Mouse (Mus musculus) brain, embryonic 14.5 days (tissue): Measurements from ENCODE around the gene Arhgap22. TPM values are rescaled to one million over a fixed set of nuclear protein-coding genes. Genes with fewer than 3 reads are reported as not detected.

ENCODE experiments used
- DNase-seq: peaks from one replicate; pipeline ENCODE4 v3.0.0-alpha.2; 2011; ENCODE audit warnings: low read depth
- CTCF ChIP-seq: fragments of 200-500 bp; IDR thresholded peaks from 2 replicates; pipeline ENCODE4 v1.5.1; 2012; ENCODE audit warnings: inconsistent platforms, mild to moderate bottlenecking, moderate library complexity, borderline replicate concordance; ENCODE audit not compliant: insufficient read depth, insufficient read length; ENCODE audit errors: extremely low read depth
- POLR2A ChIP-seq: fragments of 200-500 bp; IDR thresholded peaks from 2 replicates; pipeline ENCODE4 v1.6.1; 2012; ENCODE audit warnings: mild to moderate bottlenecking, inconsistent platforms, borderline replicate concordance; ENCODE audit not compliant: poor library complexity, insufficient read depth, insufficient read length, severe bottlenecking; ENCODE audit errors: extremely low read depth
- polyA plus RNA-seq: library from polyadenylated mRNA; depleted of rRNA; stranded (reverse); fragments of >200 nt; gene quantifications from 2 replicates; pipeline ENCODE4 v1.2.3, GENCODE M21; 2012; rRNA removed

Arhgap22 gene
- polyA plus RNA-seq, 1 experiment, result 1.9 TPM

GRCm38 (mm10) chr14:33378723-33379122 lies 164.9 kb downstream of the Arhgap22 start:
- TF ChIP-seq CTCF (no peak), POLR2A (no peak)

GRCm38 (mm10) chr14:33380830-33381457 lies 167.1 kb downstream of the Arhgap22 start:
- TF ChIP-seq POLR2A (no peak), CTCF (no peak)
- DNase-seq, result no peak

More at GRCm38 (mm10) chr14:33378723-33379122, 164.9 kb downstream of the Arhgap22 start:
- no peak for DNase-seq

DNA sequence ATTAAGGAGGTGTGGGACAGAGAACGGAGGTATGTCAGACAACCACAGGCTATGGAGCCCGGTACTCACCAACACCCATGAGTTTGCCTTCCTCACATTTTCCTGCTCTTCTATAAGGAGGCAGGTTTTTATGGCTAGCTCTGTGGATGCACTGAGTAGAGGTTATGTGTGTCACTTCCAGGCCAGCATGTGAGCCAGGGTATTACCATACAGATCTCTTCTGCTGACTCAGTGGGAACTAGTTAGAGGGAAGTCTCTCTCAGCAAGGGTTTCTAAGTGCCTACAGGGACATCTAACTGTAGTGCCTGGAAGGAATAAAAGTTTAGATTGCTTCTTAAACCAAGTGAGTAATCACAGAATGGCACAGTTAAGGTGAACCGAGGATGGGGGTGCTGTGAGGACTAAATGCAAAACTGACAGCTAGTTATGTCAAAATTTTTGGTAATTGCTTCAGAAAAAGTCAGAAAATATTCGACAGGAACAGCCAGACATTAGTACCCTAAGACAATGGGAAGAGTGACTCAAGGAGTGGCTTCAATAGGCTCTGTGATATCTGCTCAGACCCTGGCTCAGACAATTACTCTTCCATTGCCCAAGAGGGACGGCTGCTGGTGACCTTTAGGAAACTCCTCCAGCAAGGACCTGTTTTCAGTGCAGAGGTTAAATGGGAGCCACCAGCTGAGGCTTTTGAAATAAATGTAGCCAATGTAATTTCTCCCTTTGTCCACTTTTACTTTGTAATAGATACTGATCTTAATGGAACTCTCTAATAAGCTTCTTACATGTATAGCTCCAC lies 184.4 kb downstream of the Arhgap22 start:
- no peak for TF ChIP-seq CTCF
- TF ChIP-seq POLR2A, result no peak

DNA sequence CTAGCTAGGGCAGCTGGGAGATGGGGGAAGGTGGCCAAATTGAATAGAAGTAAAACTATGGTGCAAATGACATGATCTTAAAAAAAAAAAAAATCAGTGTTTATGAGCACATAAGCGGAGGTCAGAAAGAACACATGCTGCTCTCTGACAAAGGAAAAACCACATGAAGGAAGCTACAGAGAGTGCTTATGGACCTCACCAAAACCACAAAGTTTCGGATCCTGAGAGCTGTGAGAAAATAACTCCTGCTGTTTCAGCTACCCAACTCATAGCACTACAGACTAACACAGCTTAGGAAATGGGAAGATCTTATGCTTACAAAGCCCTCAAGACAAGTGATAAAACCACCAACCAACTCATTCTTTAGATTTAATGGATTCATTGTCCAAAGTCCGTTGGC lies 186.2 kb downstream of the Arhgap22 start:
- DNase-seq, result no peak
- TF ChIP-seq POLR2A, result no peak
- no peak for TF ChIP-seq CTCF

More for the DNA sequence above, 184.4 kb downstream of the Arhgap22 start:
- no peak for DNase-seq

DNA sequence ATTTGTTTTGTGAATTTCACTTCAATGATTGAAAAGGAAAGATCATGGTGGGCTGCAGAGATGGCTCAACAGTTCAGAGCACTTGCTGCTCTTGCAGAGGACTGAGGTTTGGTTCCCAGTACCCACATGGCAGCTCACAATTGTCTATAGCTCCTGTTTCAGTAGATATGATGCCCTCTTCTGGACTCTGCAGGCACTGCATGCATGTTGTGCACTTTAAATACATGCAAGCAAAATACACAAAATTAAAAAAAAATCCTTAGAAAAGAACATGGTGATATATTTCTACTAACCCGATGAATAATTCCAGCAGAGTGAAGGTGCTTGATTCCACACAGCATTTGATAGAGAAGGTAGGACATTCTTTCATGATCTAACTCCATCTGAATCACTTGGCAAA lies 188.5 kb downstream of the Arhgap22 start:
- no peak for DNase-seq
- no peak for TF ChIP-seq POLR2A

DNA sequence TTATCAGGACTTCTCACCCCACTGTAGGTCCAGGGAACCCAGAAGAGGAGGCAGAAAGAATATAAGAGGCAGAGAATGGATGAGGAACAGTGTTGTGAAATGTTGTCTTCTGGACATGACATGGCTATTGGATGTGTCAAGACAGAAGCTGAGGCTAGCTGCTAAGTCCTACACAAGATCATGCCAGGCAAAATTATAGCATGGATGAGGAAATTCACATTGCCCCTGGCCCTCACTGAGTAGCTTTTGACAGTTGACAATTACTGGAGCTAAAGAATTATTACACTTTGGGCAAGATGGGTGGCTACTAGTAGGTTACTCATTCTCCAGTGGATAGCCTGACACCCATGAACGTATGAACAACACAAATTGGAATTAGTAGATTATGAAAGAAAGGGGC lies 201.9 kb downstream of the Arhgap22 start:
- DNase-seq, result no peak
- TF ChIP-seq POLR2A, result no peak
- no peak for TF ChIP-seq CTCF

DNA sequence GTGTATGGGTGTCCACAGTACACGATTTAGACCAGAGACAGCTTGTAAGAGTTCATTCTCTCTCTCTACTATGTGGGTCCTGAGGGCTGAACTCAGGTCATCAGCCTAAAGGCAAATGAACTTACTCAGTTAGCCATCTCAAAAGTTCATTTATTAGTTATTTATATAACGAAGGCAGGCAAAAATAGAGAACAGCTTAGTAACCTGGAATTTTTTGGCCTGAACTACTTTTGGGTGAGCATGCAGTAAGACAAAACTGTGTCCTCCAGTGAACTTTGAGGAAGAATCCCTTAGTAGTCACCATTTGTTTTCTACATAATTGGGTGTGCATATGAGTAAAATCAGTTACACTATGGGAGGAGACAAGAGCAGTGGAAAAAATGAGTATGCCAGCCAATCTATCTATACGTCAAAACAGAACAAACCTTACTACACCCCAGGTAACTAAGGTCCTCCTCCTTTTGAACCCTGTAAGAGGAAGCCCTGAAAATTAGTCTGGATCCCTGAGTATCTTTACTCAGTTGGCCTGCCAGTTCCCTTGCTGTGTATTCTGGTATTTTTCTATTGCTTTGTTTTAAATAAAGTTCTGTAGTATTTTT lies 204.6 kb downstream of the Arhgap22 start:
- TF ChIP-seq CTCF (no peak), POLR2A (no peak)
- DNase-seq, result no peak

Other genes with a start within 250 kb of the Arhgap22 start
- 0.38 TPM in 2 replicates for gene Lrrc18, start 222.6 kb upstream of the Arhgap22 start, polyA plus RNA-seq
- 0.13 and 0.27 TPM in 2 replicates for gene Wdfy4, start 28.5 kb upstream of the Arhgap22 start, polyA plus RNA-seq
- gene Mapk8, start 233.1 kb downstream of the Arhgap22 start, polyA plus RNA-seq, result 86.4 and 97.9 TPM in 2 replicates